Mouse (Mus musculus) gastrocnemius, postnatal 25 days (tissue): ENCODE measurements at regions not wholly inside any gene's neighbourhood (a gene's known extent, or its start where the extent isn't known, plus 50 kb on each side); places are given as distances from the start of the nearest gene placed in this dataset.

Experiments
- DNase-seq: peaks from one replicate; pipeline ENCODE4 v3.0.0; 2022

- no peak for DNase-seq
Measured at GRCm38 (mm10) chr3:77051884-77052283, 977.8 kb downstream of the Fstl5 start.

GRCm38 (mm10) chr3:77075055-77075454 is 1001.0 kb downstream of the Fstl5 start:
- DNase-seq, result no peak

- peak; percentile 5 for DNase-seq
Measured at GRCm38 (mm10) chr3:77091812-77092211, 1017.7 kb downstream of the Fstl5 start.

GRCm38 (mm10) chr3:77112969-77113368 is 1038.9 kb downstream of the Fstl5 start:
- no peak for DNase-seq

GRCm38 (mm10) chr3:77120581-77120980 is 1046.5 kb downstream of the Fstl5 start:
- no peak for DNase-seq

DNA sequence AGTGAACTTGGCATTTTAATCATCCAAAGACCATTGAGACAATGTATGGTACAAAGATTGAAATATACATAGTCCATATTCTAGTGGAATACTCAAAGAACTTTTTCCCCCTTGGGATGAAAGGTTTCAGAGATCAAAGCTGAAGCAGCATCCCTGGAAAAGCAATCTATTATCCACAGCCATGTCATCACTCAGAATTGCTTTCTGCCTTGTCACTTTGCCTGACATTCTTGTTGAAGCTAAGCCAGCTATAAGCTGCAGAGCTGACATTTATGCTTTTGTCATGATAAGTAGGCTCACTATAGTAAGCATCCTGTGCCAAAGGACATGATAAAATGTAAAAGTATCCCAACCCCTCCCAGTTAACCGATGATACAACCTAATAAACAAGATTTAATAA is 1077.6 kb downstream of the Fstl5 start:
- DNase-seq, result no peak

- DNase-seq, result no peak
Measured at GRCm38 (mm10) chr3:77197828-77198227, 1123.8 kb downstream of the Fstl5 start.

DNA sequence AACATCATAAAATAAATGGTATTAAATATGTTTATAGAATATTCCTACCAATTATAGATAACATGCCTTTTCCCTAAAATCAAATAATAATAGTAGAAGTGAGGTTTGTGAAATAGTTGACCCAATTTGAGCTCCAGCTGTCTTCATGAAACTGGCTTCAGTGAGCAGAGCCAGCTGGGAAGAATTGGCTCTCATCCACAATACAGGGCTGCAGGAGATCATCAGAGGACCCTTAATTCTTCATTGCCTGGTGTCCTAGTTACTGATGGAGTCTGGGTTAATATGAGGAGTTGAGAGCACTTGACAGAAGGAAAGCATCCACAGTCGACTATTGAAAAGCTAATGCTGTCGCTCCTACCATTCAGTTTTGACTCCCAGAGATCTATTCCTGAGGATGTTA is 1124.2 kb downstream of the Fstl5 start:
- no peak for DNase-seq

DNA sequence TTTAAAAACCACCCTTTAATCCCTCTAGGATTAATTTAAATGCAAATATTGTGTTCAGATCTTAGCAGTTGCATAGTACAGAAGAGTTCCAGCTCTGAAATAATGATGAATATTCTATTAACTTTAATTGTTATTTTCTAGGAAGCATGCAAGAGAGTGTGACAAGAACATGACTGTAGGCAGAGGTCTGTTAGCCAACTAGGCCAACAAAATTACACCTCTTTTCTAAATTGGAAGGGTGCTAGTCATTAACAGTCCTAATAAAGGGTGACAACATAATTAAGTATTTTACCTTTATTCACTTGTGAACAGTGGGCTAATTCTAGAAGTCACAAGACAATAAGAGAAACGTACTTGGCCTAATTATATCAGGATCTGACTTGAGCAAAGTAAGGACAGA is 1151.9 kb downstream of the Fstl5 start:
- no peak for DNase-seq
